Mouse (Mus musculus) telencephalon, adult 2 months (tissue): ENCODE measurements at regions not wholly inside any gene's neighbourhood (a gene's known extent, or its start where the extent isn't known, plus 50 kb on each side); places are given as distances from the start of the nearest gene placed in this dataset.
A peak's percentile ranks its signal among the peaks of the same experiment; 100 is the strongest.

ENCODE experiments used
- DNase-seq: peaks from one replicate; pipeline ENCODE4 v3.0.0-alpha.2; 2011; ENCODE audit warnings: low read depth, low spot score

DNA sequence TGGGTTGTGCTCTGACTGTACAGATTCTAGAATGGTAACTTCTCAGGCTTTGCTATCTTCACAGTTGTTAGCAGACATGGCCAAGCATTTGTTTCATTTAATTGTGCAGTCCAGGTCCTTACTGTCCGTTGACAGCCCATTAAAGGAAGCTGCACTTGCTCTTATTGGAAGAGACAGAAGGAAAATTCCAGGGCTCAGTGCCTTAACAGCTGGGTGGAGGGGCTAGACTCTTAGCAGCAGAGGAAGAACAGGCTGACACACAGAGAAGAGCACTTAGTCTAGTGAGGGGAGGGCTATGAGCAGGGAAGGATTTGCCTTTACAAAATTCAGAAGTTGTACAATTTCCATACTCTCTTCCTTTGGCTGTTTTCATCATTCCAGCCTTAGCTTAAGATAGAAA is 161.5 kb upstream of the Ghitm start:
- no peak for DNase-seq

DNA sequence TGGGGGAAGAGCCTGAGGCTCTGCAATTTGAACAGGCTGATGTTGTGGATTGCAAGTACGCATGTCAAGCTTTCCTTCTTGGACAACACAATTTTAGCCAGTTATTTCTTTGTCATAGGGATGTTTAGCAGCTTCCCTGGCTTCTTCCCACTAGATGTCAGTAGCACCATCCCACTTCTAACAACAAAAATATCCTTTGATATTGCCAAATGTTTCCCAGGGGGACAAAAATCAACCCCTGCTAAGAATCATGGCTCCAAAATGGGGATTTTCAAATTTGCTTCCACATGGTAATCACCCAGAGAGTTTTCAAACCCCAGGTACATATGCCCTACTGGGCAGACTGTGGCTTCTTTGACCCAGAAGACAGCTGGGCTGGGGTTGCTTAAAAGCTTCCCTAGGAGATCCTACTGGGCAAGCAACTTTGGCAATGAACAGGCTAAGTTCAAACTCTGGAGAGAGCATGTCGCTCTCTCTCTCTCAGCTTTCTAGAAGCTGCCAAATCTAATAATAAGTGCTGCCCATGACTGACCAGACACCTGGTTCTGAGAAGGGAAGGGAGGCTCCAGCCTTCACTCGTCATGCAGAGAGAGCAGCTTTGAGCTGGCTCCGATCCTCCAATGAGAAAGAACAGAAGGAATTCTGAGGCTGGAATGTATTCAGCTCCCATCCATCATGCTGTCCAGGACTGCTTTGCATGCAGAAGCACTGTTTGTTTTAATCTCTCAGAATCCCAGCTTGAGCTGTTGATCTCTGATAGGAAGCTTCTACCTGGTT is 157.2 kb upstream of the Ghitm start:
- no peak for DNase-seq

DNA sequence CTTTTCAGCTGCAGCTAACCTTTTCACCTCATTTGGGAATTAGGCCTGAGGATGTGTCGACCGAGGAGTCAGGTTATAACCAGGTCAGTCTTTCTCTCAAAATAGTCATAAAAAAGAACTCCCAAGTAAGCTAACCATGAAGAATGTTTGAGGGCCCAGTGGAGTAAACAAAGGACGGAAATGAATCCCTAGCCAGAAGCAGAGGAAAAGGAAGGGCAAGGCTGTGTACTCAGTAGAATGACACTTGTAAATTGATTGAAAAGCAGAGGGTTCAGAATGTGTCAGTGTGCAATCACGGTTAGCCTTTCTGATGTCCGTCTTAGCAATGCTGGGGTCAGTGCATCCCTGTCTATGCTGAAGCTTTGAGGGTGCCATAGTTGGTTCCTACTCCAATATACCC is 149.3 kb upstream of the Ghitm start:
- DNase-seq = no peak

DNA sequence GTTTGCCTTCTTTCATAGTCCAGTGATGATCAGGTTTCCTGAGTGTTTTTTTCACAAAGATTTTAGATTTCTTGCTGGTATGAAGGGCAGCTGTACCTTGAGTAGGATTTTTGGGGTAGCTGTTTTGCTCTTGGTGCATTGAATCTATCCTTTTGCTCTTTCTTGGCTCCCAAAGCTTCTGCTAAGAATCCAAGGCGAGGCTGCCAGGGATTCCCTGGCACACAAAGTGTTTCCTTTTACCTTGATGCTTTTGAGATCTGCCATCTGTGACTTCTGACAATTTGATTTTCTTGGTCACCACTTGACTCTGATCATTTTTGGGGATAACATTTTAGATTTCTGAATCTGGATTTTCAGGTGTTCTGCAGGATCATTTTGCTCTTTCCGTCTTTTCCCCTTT is 144.3 kb upstream of the Ghitm start:
- DNase-seq = no peak

DNA sequence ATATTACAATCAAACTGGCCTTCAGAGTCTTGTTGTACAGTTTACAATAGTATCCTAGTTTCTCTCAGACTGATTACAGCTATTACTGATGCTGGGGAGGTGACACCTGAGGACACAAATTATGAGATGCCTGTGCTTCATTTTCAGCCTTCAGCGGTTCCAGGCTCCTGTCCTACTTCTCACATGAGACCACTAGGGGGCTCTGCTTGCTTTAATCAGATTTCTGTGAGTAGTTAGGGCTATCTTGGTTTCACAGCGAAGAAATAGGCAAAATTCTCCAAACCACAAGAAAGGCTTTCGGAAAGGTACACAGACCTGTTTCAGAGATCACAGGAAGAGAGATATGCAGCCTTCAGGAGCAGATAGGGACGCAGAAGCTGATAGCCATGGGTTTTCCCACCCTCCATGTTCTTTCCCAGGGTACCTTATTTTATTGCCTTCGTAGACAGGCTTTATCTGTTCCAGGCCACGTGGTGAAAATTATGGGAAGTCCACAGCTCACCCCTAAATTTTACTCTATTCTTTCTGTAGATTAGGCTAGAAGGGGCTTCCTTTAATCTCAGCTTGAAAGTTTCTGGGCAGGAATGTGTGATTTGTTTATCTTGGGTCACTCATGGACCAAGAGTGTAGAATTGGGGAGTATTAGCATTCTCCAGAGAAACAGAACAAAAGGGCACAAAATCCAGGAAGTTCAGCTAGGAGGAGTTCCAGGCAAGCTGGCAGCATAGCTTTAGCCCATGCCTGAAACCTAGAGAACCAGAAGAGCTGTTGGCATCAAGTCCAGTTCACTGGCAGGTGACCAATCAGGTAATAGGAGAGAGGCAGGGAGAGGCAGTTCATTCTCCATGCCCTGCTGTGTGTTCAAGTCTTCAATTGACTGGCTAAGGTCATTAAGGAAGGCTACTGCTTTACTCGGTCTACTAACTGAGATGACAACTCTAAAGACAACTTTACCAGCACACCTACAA is 141.9 kb upstream of the Ghitm start:
- DNase-seq = peak; percentile 23

DNA sequence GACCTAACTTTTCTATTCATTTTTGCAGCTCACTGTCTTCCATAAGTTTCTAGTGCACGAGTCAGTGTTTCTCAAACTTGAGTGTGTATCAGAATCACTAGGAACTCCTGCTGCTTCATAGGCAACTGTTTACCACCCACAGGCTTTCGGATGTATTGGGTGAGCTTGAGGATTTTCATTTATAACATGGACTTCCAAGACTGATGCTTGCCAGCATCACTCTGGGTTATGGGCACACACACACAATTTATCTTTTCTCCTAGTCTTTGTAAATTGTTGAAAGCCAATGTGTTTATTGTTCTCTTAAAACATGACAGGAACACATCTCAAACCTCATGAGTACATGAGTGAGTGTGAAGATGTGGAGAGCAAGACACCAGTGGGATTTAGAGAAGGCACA is 137.0 kb upstream of the Ghitm start:
- no peak for DNase-seq

DNA sequence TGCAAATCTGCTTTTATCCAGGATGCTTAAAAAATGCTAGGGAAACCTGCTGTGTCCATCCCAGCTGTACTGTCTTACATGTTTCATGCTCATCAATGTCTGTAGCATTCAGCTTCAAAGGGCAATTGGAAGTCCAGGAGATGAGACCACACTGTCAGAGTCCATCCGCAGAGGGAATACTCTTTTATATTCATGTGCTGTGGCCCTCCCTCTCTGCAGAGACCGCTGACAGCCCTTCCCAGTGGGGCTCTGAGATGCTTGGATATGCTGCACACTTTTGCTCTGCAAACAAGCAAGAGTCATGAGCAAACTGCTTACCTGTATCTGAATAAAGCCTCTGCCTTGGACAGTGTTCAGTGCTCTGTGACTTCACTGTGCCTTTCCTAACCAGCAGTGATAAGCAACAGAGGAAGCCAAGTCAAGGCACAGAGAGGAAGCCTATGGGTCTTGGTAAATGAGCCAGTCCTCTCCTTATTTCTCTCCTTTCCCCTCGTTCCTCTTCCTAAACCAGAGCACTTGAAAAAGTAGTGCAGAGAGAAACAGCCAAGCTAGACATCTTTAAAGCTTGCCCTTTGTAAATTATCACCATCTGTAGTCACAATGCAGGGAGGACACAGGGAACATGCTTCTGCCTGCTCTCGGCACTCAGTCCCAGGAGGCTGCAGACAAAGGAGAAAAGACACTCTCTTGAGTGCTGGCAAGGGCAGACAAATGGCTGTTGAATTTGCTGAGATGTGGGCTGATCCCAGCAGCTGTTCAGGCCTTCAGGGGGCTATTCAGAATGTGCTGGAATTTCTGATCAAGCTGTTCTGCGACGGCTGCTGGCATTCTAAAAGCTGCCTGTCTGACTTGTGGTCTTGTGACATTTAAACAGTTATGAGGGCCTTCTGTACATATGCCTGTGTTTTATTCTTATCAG is 136.2 kb upstream of the Ghitm start:
- no peak for DNase-seq

DNA sequence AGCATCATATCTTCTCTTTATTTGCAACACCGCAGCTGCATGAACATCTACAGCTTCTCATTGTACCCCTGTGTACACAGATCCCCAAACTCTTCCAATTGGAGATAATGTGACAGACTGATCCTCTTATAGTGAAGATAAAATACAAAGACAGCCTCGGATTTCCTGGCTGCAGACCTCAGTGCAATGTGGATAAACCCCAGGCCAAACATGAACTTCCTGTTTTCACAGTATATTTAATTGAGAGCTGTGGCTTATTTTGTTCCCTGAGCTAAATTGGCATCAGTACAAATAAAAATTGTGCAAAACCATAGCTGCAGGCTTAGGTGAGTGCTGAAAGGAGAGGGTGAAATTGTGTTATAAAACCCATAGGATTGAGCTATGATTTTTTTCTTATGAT is 134.8 kb upstream of the Ghitm start:
- no peak for DNase-seq

DNA sequence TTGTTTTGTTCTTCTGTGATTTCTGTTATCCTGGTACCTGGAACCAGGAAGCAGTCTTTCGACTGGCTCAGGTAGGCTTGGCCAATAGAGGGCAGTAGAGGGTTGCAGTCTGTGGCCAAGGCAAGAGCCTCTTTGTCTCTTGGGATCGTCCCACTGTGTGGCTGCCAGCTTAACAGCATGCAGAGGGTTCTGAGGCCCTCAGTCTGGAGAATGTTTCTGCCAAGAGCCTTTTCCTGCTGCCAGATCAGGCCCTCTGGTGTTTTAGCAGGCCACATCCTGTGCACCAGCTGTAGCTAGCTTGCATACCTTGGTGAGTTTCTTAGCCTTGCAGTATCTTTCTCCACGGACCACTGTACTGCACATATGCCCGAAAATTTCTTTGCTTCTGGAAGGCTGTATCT is 103.6 kb upstream of the Ghitm start:
- peak; percentile 46 for DNase-seq

DNA sequence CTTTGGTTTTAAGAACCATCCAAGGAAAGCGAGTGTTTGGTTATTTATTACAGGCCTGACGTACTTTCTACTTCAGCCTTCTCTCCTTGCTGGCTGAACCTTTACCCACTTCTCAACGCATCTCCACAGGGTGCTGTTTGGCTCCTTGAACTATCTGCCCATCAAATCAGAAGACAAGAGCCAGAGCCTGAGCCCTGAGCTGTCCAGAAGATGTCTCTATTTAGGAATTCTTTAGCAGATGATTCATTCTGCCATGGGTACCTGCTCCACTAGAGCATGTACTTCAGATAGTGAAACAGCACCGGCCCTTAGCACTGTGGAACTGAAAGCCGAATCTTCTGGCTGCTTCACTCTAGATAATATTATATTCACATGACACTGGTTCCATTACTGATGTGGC is 102.1 kb upstream of the Ghitm start:
- no peak for DNase-seq

DNA sequence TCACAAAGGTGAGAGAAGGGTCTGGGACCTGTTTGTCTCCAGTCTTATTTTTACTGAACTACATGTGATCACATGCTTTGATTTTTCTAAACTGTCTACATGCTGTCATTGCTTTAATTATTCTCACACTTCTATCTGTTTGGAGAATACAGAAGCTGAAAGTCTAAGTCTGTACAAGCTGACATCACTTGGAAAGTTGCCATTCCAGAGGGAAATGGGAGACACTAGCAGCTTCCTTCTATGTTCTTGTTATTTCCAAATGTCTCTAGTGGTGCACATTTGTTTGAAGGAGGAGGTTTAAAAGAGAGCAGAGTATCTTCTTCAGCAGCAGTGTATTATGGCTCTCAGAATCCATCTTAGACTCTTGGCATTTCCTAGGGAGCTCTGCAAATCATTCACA is 73.2 kb upstream of the Ghitm start:
- peak; percentile 43 for DNase-seq

DNA sequence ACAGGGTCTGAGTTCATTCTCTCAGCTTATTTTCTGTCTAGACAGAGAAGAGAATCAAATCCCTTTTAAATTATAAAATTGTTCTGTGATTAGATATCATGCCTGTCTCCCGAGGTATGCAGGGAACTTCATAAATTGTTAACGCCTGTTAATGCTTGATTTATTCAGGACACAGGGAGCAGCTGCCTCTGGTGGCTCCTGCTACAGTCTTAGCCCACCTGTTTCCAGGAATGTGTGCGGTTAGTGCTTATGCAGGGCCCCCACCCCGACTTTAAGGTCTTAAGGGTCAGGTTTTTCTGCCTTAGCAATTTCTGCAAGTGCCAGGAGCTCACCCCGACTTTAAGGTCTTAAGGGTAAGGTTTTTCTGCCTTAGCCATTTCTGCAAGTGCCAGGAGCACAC is 54.7 kb upstream of the Ghitm start:
- DNase-seq = no peak
